Mouse (Mus musculus): Measurements from ENCODE around the gene Pir.

DNA sequence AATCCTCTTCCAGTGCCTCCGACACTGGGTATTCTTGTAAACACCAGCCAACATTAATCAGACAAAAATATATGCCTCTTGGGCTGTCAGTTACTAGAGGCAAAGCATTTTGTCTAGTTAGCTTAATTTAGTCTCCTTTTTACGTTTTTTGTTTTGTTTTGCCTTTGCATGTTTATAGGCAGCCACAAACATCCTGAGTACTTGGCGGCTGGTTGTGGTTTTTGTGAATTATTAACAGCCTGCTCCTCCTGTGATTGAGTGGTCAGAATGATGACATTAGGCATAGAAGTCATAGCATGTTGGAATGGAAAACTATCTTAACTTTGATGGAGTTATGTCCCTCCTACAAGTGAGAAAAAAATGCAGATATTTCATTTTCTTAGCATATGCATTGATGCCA lies 101.4 kb downstream of the Pir start:
- TF ChIP-seq CTCF (IDR thresholded peaks at IDR 0.05; ENCODE audit: extremely low read depth, insufficient read depth, low read length): no peak
- no peak for TF ChIP-seq POLR2A (IDR thresholded peaks at IDR 0.05; ENCODE audit: extremely low read depth, insufficient read depth, low read length)
